Mouse (Mus musculus): ENCODE data around the gene Ncapg. TPM values are rescaled to one million over a fixed set of nuclear protein-coding genes. Genes with fewer than 3 reads are reported as not detected.
"Not testable (repeated sequence)": the region's sequence is repeated elsewhere in the genome, so short reads cannot be mapped to it uniquely, and the experiment has no call there.

Ncapg gene
- 53.8 and 54.0 TPM in 2 replicates for polyA plus RNA-seq (2015; fragmentation: Nextera tagmentation; extraction: Ambion mirVana)

GRCm38 (mm10) chr5:45669598-45670279, at the start of gene Ncapg:
Ncapg (plus strand) TSS chr5:45669919.
- H3K4me1 ChIP-seq (ENCODE audit: insufficient read depth, low read length), result peaks cover 10% of the 10 kb centered on the region
- under 1% methylated on average over 64 of the region's 66 CpGs for WGBS
- peak within 1 kb of the TSS; percentile 77 for H3K4me3 ChIP-seq (ENCODE audit: low read length)
- peak within 1 kb of the TSS; percentile 85 for H3K9ac ChIP-seq (replicated peaks; ENCODE audit: low read length)
- peak within 1 kb of the TSS; percentile 91 for H3K27ac ChIP-seq (ENCODE audit: low read length)
- peak within 1 kb of the TSS; percentile 89 for H3K4me2 ChIP-seq (replicated peaks; ENCODE audit: low read depth, low read length)
- H3K36me3 ChIP-seq (ENCODE audit: insufficient read depth, low read length), result peaks cover 5% of the 10 kb centered on the region; the same call in 1 of the 2 replicates
- H3K9me3 ChIP-seq (ENCODE audit: low read length), result no peaks in the 10 kb centered on the region
- H3K27me3 ChIP-seq (ENCODE audit: insufficient read depth, low read length), result no peaks in the 10 kb centered on the region
- peak; percentile 100 for ATAC-seq (ENCODE audit: low FRiP score, low TSS enrichment)

- WGBS, result 43% methylated on average over 3 of the region's 3 CpGs
- Histone ChIP-seq H3K4me3 (ENCODE audit: low read length) (no peak overlapping the region), H3K4me2 (replicated peaks; ENCODE audit: low read depth, low read length) (no peak overlapping the region), H3K36me3 (ENCODE audit: insufficient read depth, low read length) (no peaks in the 10 kb centered on the region), H3K27ac (ENCODE audit: low read length) (no peak overlapping the region), H3K9ac (replicated peaks; ENCODE audit: low read length) (no peak overlapping the region), H3K4me1 (ENCODE audit: insufficient read depth, low read length) (no peaks in the 10 kb centered on the region), H3K9me3 (ENCODE audit: low read length) (peaks cover 18% of the 10 kb centered on the region), H3K27me3 (ENCODE audit: insufficient read depth, low read length) (no peaks in the 10 kb centered on the region)
- no peak for ATAC-seq (ENCODE audit: low FRiP score, low TSS enrichment)
Measured at GRCm38 (mm10) chr5:45621511-45621910, 48.2 kb upstream of the Ncapg start.

- H3K4me2 ChIP-seq (replicated peaks; ENCODE audit: low read depth, low read length), result no peak overlapping the region
- no peak overlapping the region for H3K4me3 ChIP-seq (ENCODE audit: low read length)
- H3K27me3 ChIP-seq (ENCODE audit: insufficient read depth, low read length), result no peaks in the 10 kb centered on the region
- WGBS, result 35% methylated on average over 1 of the region's 1 CpGs
- H3K36me3 ChIP-seq (ENCODE audit: insufficient read depth, low read length), result no peaks in the 10 kb centered on the region
- H3K27ac ChIP-seq (ENCODE audit: low read length), result no peak overlapping the region
- no peak overlapping the region for H3K9ac ChIP-seq (replicated peaks; ENCODE audit: low read length)
- H3K4me1 ChIP-seq (ENCODE audit: insufficient read depth, low read length), result no peaks in the 10 kb centered on the region
- H3K9me3 ChIP-seq (ENCODE audit: low read length), result peaks cover 20% of the 10 kb centered on the region
- ATAC-seq (ENCODE audit: low FRiP score, low TSS enrichment), result no peak
Measured at GRCm38 (mm10) chr5:45627771-45628170, 41.9 kb upstream of the Ncapg start.

GRCm38 (mm10) chr5:45629470-45629869, 40.2 kb upstream of the Ncapg start:
- H3K9me3 ChIP-seq (ENCODE audit: low read length), result peaks cover 10% of the 10 kb centered on the region
- H3K27me3 ChIP-seq (ENCODE audit: insufficient read depth, low read length), result no peaks in the 10 kb centered on the region
- H3K4me2 ChIP-seq (replicated peaks; ENCODE audit: low read depth, low read length), result no peak overlapping the region
- no peaks in the 10 kb centered on the region for H3K4me1 ChIP-seq (ENCODE audit: insufficient read depth, low read length)
- H3K27ac ChIP-seq (ENCODE audit: low read length), result no peak overlapping the region
- H3K9ac ChIP-seq (replicated peaks; ENCODE audit: low read length), result no peak overlapping the region
- H3K36me3 ChIP-seq (ENCODE audit: insufficient read depth, low read length), result no peaks in the 10 kb centered on the region
- ATAC-seq (ENCODE audit: low FRiP score, low TSS enrichment), result no peak
- H3K4me3 ChIP-seq (ENCODE audit: low read length), result no peak overlapping the region

- H3K4me1 ChIP-seq (ENCODE audit: insufficient read depth, low read length), result peaks cover 12% of the 10 kb centered on the region
- H3K4me2 ChIP-seq (replicated peaks; ENCODE audit: low read depth, low read length), result peak overlapping the region; percentile 99
- H3K27me3 ChIP-seq (ENCODE audit: insufficient read depth, low read length), result peaks cover 12% of the 10 kb centered on the region; the same call in 1 of the 2 replicates
- H3K9me3 ChIP-seq (ENCODE audit: low read length), result no peaks in the 10 kb centered on the region
- H3K27ac ChIP-seq (ENCODE audit: low read length), result no peak overlapping the region
- WGBS, result 49% methylated on average over 3 of the region's 3 CpGs
- no peak overlapping the region; the same call in 1 of the 2 replicates for H3K4me3 ChIP-seq (ENCODE audit: low read length)
- H3K36me3 ChIP-seq (ENCODE audit: insufficient read depth, low read length), result no peaks in the 10 kb centered on the region
- no peak overlapping the region for H3K9ac ChIP-seq (replicated peaks; ENCODE audit: low read length)
- ATAC-seq (ENCODE audit: low FRiP score, low TSS enrichment), result no peak
Measured at GRCm38 (mm10) chr5:45638378-45638777, 31.3 kb upstream of the Ncapg start.

- peak; percentile 88 for ATAC-seq (ENCODE audit: low FRiP score, low TSS enrichment)
- no peak within 1 kb of the TSS for H3K27ac ChIP-seq (ENCODE audit: low read length)
- under 1% methylated on average over 48 of the region's 48 CpGs for WGBS
Measured at GRCm38 (mm10) chr5:45638806-45639714, 30.7 kb upstream of the Ncapg start, which contains the start of gene Fam184b. Fam184b (minus strand) TSS chr5:45639614.

GRCm38 (mm10) chr5:45639715-45640092, 30.0 kb upstream of the Ncapg start:
- H3K4me3 ChIP-seq (ENCODE audit: low read length), result peak overlapping the region; percentile 66
- peak; percentile 42; the same call in 1 of the 2 replicates for ATAC-seq (ENCODE audit: low FRiP score, low TSS enrichment)
- WGBS, result 2% methylated on average over 8 of the region's 8 CpGs
- peak overlapping the region; percentile 99 for H3K4me2 ChIP-seq (replicated peaks; ENCODE audit: low read depth, low read length)
- peaks cover 12% of the 10 kb centered on the region; the same call in 1 of the 2 replicates for H3K27me3 ChIP-seq (ENCODE audit: insufficient read depth, low read length)
- H3K4me1 ChIP-seq (ENCODE audit: insufficient read depth, low read length), result peaks cover 12% of the 10 kb centered on the region
- H3K27ac ChIP-seq (ENCODE audit: low read length), result no peak overlapping the region
- peak overlapping the region; percentile 66 for H3K9ac ChIP-seq (replicated peaks; ENCODE audit: low read length)
- H3K9me3 ChIP-seq (ENCODE audit: low read length), result no peaks in the 10 kb centered on the region
- H3K36me3 ChIP-seq (ENCODE audit: insufficient read depth, low read length), result no peaks in the 10 kb centered on the region

More at GRCm38 (mm10) chr5:45638806-45639714, 30.7 kb upstream of the Ncapg start, which contains the start of gene Fam184b:
- Histone ChIP-seq H3K27me3 (ENCODE audit: insufficient read depth, low read length) (peaks cover 12% of the 10 kb centered on the region; the same call in 1 of the 2 replicates), H3K36me3 (ENCODE audit: insufficient read depth, low read length) (no peaks in the 10 kb centered on the region), H3K4me1 (ENCODE audit: insufficient read depth, low read length) (peaks cover 12% of the 10 kb centered on the region), H3K4me2 (replicated peaks; ENCODE audit: low read depth, low read length) (peak within 1 kb of the TSS; percentile 99), H3K9ac (replicated peaks; ENCODE audit: low read length) (peak within 1 kb of the TSS; percentile 66), H3K4me3 (ENCODE audit: low read length) (peak within 1 kb of the TSS; percentile 66), H3K9me3 (ENCODE audit: low read length) (no peaks in the 10 kb centered on the region)

GRCm38 (mm10) chr5:45651026-45651703, 18.6 kb upstream of the Ncapg start:
- WGBS, result 65% methylated on average over 2 of the region's 2 CpGs
- no peaks in the 10 kb centered on the region for H3K9me3 ChIP-seq (ENCODE audit: low read length)
- H3K9ac ChIP-seq (replicated peaks; ENCODE audit: low read length), result no peak overlapping the region
- no peaks in the 10 kb centered on the region for H3K36me3 ChIP-seq (ENCODE audit: insufficient read depth, low read length)
- peak overlapping the region; percentile 66; the same call in 1 of the 2 replicates for H3K27ac ChIP-seq (ENCODE audit: low read length)
- H3K4me3 ChIP-seq (ENCODE audit: low read length), result no peak overlapping the region
- H3K4me1 ChIP-seq (ENCODE audit: insufficient read depth, low read length), result 0 out of 2 replicates have a peak, but pooled peaks cover 3% of the 10 kb centered on the region
- no peak overlapping the region for H3K4me2 ChIP-seq (replicated peaks; ENCODE audit: low read depth, low read length)
- no peak; the same call in 1 of the 2 replicates for ATAC-seq (ENCODE audit: low FRiP score, low TSS enrichment)
- no peaks in the 10 kb centered on the region for H3K27me3 ChIP-seq (ENCODE audit: insufficient read depth, low read length)

GRCm38 (mm10) chr5:45658406-45658805, 11.3 kb upstream of the Ncapg start:
- H3K27ac ChIP-seq (ENCODE audit: low read length); H3K9ac ChIP-seq (replicated peaks; ENCODE audit: low read length); ATAC-seq (ENCODE audit: low FRiP score, low TSS enrichment); H3K4me2 ChIP-seq (replicated peaks; ENCODE audit: low read depth, low read length); H3K4me3 ChIP-seq (ENCODE audit: low read length); H3K36me3 ChIP-seq (ENCODE audit: insufficient read depth, low read length); H3K4me1 ChIP-seq (ENCODE audit: insufficient read depth, low read length); H3K27me3 ChIP-seq (ENCODE audit: insufficient read depth, low read length): not testable (repeated sequence)
- 97% methylated on average over 13 of the region's 13 CpGs for WGBS
- peaks cover 13% of the 10 kb centered on the region for H3K9me3 ChIP-seq (ENCODE audit: low read length)

All from kidney, embryonic 16.5 days (tissue).